Mouse (Mus musculus): Measurements from ENCODE around the gene Tecpr2. TPM values are rescaled to one million over a fixed set of nuclear protein-coding genes. Genes with fewer than 3 reads are reported as not detected.

Gene Tecpr2
- polyA plus RNA-seq, 1 experiment: 7.9 TPM

DNA sequence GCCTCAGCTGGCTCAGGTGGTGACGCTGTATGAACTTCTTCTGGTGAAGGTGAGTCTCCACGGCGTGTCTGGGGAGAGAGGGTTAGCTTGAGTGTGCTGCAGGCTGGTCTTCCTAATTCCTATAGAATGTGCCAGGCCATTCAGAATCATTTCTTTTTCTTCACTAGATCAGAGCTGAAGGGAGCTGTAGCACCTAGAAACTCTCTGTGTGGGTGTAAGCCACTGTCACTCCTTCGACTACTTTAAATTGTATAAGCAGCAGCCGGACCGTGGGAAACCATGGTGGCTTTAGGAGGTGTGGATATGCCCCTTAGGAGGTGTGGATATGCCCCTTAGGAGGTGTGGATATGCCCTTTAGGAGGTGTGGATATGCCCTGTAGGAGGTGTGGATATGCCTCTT, 25.1 kb upstream of the Tecpr2 start:
- no peak for DNase-seq (ENCODE audit: low read depth)

DNA sequence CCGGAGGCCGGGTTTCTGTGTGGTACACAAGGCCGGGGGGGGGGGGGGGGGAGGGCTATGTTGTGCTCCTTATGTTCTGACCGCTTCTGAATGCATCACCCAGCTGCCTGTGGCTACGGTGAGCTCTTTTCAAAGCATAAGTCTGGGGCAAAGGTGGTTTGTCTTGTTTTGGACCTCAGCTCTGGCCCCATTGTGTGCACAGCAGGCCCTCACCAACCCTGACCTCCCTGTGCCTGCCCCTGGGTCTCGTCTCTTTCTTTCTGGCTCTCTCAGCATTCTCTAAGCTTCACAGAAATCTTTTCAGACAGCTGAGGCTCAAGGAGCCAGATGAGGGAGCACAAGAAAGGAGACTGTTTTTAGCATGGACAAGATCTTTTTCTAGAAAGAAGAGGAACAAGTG, 23.5 kb upstream of the Tecpr2 start:
- no peak for DNase-seq (ENCODE audit: low read depth)

GRCm38 (mm10) chr12:110865989-110866388, 23.1 kb upstream of the Tecpr2 start:
- peak; percentile 61 for DNase-seq (ENCODE audit: low read depth)

DNA sequence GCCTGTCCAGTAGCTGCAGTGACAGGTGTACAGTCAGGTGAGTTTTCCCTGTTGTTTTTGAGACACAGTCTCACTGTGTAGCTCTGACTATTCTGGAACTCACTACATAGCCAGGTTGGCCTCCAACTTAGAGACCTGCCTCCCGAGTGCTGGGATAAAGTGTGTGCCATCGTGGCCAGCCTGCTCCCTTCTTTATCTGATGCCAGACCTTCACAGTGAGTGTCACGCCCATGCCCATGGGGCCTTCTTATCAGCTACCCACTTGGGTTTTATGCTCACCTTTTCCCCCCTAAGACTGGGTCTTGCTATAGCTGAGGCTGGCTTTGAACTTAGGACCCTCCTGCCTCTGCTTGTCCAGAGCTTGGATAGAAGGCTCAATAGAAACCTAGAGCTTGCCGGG, 19.0 kb upstream of the Tecpr2 start:
- DNase-seq (ENCODE audit: low read depth): no peak

- no peak for DNase-seq (ENCODE audit: low read depth)
Measured at GRCm38 (mm10) chr12:110871247-110871646, 17.8 kb upstream of the Tecpr2 start.

- DNase-seq (ENCODE audit: low read depth): no peak
Measured at GRCm38 (mm10) chr12:110875351-110875750, 13.7 kb upstream of the Tecpr2 start.

GRCm38 (mm10) chr12:110882291-110882690, 6.8 kb upstream of the Tecpr2 start:
- DNase-seq (ENCODE audit: low read depth): no peak

- DNase-seq (ENCODE audit: low read depth): no peak
Measured at GRCm38 (mm10) chr12:110885251-110885650, 3.8 kb upstream of the Tecpr2 start.

- no peak for DNase-seq (ENCODE audit: low read depth)
Measured at GRCm38 (mm10) chr12:110888106-110888505, 958 bp upstream of the Tecpr2 start.

DNA sequence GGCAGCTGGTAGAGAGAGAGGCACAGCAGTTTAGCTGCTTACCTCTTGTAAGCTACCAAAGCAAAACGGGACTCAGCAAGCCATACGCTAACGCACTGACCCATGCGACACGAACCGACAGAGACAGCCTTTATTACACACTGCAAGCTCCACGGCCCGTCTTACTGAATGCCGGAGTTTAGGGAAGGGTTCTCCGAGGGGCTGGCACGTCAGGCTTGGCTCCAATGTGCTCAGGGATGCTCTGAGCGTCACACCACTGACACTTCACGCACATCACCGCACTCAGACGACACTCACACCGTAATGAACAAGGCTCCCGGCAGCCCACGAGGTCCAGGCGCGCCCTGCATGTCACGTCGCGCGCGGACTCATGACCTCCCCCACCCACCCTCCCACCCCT, 458 bp upstream of the Tecpr2 start:
- no peak for DNase-seq (ENCODE audit: low read depth)

DNA sequence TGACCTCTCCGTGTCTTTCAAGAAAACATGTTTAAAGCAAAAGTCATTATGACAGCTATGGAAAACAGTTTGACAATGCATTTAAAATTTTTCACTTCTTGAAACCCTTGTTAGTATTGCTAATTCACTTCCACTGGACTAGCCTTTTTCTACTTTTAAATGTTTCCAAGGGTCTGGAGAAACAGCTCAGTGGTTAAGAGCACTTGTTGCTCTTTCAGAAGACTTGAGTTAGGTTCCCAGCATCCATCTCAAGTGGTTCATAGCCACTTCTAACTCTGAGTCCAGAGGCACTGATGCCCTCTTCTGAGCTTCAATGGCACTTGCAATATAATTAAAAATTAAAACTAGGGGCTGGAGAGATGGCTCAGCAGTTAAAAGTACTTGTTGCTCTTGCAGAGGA, 2.8 kb downstream of the Tecpr2 start:
- DNase-seq (ENCODE audit: low read depth): no peak

- DNase-seq (ENCODE audit: low read depth): no peak
Measured at GRCm38 (mm10) chr12:110902106-110902505, 13.0 kb downstream of the Tecpr2 start.

DNA sequence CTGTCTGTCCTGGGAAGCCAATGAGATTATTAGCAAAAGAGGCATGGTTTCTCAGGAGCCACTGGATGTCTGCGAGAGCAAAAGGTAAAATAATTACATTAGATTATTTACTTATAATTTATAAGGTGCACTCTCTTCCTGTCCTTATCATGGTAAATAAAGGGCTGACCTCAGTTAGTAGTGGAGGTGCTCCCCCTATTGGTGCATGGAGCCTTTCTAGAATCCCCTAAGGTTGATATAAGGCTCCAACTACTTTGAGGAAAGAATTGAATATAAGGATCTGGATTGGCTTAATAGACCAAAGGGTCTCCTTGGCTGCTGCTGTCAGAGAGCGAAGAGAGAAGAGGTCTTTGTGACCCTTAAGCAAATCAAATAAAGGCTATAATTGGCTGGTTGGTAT, 14.5 kb downstream of the Tecpr2 start:
- DNase-seq (ENCODE audit: low read depth): no peak

- no peak for DNase-seq (ENCODE audit: low read depth)
Measured at GRCm38 (mm10) chr12:110907845-110908244, 18.8 kb downstream of the Tecpr2 start.

GRCm38 (mm10) chr12:110909962-110910361, 20.9 kb downstream of the Tecpr2 start:
- no peak for DNase-seq (ENCODE audit: low read depth)

GRCm38 (mm10) chr12:110915761-110916160, 26.7 kb downstream of the Tecpr2 start:
- DNase-seq (ENCODE audit: low read depth): no peak

DNA sequence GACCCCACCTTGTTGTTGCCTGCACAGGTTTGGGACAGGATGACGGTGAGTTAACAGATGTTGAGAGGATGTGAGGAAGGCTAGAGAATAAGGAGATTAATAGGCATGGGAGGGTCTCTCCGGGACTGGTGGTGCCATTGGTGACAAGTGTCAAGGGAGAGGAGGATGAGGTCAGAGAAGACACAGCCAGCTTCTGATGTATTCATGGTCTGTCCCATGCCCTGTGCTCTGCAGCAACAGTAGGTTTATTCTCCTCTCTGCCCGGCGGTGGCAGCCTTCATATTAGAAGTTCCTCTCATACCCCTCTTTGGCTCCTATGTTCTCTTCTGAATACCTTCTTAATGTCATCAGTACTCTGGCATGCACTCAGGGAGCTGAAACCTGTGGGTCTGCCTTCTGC, 31.2 kb downstream of the Tecpr2 start:
- no peak for DNase-seq (ENCODE audit: low read depth)

GRCm38 (mm10) chr12:110921572-110921971, 32.5 kb downstream of the Tecpr2 start:
- no peak for DNase-seq (ENCODE audit: low read depth)

- no peak for DNase-seq (ENCODE audit: low read depth)
Measured at GRCm38 (mm10) chr12:110932820-110933219, 43.8 kb downstream of the Tecpr2 start.

DNA sequence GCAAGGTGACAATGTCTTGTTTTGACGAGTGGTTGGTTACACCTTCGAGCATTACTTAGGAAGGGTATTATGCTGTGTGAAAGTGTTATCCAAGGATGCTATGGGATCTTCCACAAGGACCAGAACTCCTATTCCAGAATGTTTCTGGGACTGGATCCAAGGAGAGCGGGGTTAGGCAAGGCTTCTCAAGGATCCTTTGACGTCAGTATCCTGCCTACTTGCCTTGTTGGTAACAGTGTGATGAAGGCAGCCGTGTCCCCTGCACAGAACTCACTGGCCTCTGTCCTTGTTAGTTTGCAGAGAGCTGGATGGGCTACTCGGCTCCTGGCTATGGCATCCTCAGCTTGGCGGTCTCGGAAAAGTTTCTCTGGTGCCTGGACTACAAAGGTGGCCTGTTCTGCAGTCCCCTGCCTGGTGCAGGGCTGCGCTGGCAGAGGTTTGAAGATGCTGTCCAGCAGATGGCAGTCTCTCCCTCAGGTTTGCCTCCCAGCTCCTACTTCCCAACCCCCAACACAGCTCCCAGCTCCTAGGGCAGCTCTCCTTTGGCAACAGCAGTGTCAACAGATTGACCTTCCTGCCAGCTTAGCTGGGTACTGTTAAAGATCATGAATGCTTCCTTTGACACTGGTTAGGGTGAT, 47.0 kb downstream of the Tecpr2 start:
- DNase-seq (ENCODE audit: low read depth): peak; percentile 33

GRCm38 (mm10) chr12:110937496-110937895, 48.4 kb downstream of the Tecpr2 start:
- DNase-seq (ENCODE audit: low read depth): no peak

DNA sequence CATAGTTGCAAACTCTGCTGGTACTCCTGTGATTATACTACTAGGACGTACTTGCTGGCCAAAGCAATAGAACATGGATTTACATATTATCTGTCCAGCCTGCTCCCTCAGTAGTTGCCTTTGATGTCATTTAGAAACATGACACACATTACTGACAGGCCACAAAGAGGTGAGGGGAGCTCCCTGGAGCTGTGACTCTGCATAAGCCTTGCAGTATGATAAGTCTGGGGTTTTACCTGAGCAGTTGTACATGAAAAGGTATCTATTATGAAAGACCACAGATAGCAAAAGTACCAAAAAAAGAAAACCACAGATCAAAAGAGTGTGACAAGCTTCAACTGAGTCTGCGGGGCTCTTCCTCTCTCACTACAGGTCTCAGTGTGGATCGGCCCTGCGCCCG, 50.3 kb downstream of the Tecpr2 start:
- no peak for DNase-seq (ENCODE audit: low read depth)

GRCm38 (mm10) chr12:110940869-110941268, 51.8 kb downstream of the Tecpr2 start:
- DNase-seq (ENCODE audit: low read depth): no peak

DNA sequence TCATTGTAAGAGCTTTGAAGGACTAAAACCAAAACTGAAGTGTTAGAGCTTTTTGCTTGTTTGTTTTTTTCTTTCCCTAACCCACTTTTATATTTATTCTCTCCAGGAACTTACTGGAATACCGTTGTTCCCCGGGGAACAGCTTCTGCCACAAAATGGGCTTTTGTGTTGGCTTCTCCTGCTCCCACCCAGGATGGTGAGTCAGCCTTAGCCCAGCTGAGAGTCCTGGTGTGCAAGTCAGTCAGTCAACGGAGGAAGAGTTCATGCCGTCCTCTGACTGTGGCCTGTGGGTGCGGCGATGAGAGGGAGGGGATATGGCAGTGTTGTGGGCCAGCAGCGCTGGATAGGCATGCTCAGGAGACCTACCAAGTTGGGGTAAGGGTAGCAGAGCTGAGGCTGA, 57.2 kb downstream of the Tecpr2 start:
- no peak for DNase-seq (ENCODE audit: low read depth)

All from gonadal fat pad, adult 2 months (tissue).